Mouse (Mus musculus) B cell, adult 67 days (primary cell): ENCODE measurements around the gene Hoxd9. TPM values are rescaled to one million over a fixed set of nuclear protein-coding genes. Genes with fewer than 3 reads are reported as not detected.

Source experiments
- total RNA-seq, 2 experiments: library from RNA; stranded (reverse); gene quantifications; 4 replicates each; pipeline ENCODE4 v1.2.4; 2023

Gene Hoxd9
- not detected for total RNA-seq

DNA sequence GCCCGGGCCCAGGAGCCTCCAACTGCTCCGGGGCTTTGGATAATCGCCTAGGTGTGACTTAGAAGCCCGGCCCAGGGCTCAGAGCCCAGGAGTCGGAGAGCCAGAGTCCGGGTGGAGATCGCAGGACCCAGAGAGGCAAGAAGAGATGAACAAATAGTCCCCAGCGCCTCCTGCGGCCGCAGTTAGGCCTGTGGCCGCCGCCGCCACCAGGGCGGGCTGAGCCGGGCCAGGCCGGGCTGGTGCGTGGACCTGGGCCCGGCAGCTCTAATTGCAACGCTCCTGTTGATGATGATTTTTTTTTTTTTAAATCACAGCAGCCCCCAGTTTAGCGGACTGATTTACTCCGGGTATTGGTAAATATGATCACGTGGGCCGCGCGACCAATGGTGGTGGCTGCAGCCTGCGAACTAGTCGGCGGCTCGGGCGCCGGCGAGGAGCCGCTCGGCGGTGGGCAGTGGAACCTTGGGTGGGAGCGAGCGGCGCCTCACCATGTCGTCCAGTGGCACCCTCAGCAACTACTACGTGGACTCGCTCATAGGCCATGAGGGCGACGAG is at the start of gene Hoxd9:
Hoxd9 (plus strand) TSS at position 161 of the 555 bp plus-strand sequence.

DNA sequence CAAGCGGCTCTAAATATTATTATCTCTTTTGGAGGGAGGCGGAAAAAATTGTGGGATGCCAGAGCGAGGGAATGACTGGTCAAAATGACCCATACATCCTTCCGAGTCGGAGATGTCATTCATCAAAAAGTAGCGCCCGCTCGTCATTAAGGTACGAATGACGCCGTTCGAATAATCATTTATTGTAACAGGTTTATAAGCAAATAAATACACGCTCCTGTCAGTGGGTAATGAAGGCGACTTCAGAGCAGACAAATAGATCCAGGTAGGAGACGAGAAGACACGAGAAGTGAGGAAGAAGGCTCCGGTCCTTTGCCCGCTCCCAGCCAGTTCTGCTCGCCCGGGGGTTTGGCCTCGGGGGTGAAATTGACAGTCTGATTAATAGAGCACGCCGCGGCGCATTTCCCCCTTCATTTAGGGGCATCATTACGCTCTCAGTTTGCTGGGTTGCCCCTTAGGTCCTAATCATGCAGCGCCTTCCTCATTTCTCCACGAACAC is 38.0 kb upstream of the Hoxd9 start, which contains the start of gene Evx2:
Evx2 (minus strand) TSS at position 51 of the 499 bp plus-strand sequence.

DNA sequence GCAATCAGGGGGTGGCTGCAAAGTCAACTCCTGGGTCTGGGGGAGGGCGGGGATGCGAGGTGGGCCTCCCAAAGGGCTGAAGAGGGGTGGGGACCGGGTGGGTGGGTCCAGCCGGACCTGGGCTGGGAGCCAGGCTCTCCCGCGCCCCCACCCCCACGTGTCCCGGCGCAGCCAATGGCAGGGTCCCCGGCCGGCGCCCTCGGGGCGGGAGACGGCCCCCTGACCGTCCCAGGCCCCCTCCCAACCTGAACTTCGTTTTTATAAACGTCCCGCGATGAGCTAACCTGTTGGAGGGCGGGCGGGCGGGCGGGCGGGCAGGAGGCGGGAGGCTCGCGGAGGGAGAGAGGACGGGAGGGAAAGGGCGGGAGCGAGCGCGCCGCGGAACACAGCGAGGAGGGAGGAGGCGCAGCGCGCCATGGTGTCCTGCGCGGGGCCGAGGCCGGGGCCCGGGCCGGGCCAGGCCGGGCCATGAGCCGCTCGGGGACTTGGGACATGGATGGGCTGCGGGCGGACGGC is 29.6 kb upstream of the Hoxd9 start, which contains the start of gene Hoxd13:
Hoxd13 (plus strand) TSS at position 469 of the 516 bp plus-strand sequence.

DNA sequence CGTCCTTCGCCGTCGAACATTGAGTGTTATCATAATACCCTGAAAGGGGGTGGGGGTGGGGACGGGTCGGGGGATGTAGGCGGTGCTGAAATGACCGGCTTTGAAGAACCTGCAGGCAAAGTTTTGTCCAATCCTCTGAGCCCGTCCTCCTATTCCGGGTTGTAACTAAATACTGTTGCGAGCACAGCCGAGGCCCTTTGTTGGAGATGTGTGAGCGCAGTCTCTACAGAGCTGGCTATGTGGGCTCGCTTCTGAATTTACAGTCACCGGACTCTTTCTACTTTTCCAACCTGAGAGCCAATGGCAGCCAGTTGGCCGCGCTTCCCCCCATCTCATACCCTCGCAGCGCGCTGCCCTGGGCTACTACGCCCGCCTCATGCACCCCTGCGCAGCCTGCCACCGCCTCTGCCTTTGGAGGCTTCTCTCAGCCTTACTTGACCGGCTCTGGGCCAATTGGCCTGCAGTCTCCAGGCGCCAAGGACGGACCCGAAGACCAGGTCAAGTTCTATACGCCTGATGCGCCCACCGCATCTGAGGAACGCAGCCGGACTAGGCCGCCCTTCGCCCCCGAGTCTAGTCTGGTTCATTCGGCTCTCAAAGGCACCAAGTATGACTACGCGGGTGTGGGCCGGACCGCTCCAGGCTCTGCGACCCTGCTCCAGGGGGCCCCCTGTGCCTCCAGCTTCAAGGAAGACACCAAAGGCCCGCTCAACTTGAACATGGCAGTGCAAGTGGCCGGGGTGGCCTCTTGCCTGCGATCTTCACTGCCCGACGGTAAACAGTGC is 22.5 kb upstream of the Hoxd9 start, which contains the start of gene Hoxd12:
Hoxd12 (plus strand) TSS at position 133 of the 785 bp plus-strand sequence.

DNA sequence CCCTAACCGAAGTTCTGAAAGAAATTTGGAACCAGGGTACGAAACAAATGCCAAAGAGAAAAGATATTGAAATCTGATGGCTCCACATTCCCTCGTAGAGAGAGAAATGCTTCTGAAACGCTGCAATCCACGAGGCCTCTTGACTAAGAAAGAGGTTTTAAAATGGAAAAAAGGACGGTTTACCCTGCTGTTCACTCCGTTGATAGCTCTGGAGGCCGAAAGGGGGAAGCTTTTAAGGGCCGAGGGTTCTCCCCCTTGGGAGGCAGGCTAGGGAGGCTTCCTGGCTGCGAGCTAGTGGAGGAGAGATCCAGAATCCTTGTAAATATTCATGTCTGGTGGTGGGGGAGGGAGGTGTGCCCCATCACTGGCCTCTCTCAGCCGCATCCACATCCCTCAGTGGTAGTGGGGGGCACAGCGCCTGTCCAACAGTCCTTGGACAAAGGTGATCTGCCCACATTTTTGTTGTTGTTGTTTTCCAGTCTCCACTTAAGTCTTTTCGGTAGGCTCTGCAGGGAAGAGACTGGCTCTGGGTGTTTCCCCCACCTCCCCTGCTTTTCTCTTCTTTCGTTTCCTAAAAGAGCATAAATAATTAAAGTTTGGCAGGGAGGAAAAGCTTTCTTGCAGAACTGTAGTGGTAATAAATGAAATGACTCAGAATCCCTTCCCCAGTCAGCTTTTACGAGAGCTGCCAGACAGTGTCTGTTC is 18.5 kb upstream of the Hoxd9 start, which contains the start of gene Hoxd11:
Hoxd11 (plus strand) TSS at position 667 of the 705 bp plus-strand sequence.

DNA sequence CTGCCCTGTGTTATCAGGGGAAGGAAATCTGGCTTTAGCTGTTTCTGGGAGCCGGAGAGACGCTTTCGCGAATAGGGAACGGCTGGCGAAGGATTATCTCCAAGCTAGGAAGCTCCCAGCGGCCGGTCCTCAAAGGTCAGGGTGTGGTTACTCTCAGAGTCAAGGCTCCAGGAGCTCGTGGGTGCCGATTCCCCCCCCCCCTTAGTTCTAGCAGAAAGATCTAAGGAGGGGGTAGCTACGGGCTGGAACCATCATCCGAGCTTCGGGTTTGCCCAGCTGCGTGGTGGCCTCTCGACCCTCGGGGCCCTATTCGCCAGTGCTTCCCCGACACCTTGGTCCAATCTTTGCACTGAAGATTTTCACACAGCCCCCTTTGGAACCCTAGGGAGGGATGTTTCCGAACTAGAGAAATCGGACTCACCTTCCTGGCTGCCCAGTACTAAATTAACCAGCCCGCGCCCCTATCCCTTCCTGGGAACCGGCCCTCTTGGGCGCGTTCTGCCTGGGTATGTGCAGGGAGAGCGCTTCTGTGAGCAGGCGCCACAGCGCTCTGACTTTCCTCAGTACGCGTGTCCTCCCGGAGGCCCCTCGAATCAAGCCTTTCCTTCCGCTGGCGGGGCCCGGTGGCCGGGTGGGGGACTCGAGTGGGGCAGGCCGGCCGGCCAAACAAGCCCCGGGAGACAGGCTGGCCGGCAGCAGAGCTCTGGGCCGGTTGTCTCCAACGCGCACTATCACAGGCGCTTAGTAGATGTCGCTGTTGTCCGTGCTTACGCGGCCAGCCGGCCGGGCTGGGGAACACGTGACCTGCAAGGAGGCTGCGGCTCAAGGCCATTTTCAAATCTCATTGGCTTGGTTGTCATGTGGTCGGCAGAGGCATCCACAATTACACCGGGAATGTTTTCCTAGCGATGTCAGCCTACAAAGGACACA is 6.2 kb upstream of the Hoxd9 start, which contains the start of gene Hoxd10:
Hoxd10 (plus strand) TSS at position 903 of the 930 bp plus-strand sequence.

DNA sequence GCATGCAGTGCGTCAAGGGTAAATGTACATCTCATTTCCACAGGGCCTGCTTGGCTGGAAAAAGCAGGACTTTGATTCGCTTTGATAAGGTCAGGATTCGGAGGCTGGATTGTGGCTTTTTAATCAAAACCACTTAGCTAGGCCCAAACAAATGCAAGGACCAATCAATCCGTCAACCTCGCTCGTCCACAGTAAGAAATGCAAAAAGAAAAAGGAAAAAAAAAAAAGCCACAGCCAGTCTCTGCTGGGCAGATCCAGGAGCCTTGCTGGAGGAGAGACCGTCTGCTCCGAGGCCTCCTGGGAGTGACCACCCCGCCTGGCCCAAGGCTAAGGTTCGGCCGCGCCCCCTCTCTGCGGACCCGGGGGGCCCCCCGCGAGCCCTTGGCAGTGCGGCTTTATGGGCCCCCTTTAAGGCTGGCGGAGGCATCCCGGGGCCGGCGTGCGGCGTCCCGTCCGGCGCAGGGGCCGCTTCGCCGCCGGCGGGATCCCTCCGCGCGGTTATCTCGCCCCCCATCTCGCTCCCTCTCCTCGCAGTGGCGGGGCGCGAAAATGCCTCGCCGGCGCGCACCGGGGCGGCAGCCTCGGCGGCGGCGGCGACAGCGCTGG is 7.0 kb downstream of the Hoxd9 start, which contains the start of gene Hoxd8:
Hoxd8 (plus strand) TSS at position 223 of the 606 bp plus-strand sequence.

DNA sequence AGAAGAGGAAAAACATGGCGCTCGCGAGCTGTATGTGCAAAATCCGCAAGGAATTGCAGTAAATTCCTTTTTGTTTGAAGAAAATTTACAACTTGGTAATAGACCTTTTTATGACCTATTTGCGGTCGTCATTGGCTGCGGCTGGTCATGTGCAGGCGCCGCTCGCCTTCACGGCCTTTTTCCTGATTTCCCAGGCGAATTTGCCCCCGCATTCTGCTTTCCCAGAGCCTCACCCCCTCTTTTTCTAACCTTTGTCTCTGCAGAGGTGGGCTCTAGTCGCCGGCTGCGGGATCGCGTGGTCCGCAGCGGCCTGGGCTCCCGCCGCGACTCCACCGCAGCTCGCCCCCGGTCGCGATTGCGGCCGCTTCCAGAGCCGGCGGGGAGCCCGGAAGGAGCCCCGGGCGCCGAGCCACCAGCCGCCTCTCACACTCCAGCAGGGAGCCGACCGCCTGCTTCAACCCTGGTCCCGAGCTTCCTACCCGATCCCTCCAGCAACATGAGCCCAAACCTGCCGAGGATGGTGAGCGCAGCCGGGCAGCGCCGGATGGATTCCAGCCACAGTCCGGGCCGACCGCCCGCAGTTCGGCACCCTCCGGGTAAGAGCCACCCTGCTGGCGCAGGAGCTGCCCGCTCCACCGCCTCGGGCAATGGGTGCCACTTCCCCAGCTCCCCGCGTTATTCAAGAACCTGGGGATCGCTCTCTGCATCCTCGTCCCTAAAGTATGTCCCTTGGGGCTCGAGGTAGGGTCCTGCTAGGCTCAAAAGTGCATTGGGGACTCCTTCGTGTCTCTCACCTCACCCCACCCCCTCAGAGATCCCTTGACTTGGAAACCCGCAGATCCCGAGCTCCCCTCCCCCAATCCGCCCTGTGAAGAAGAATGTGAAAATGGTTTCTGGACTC is 14.4 kb downstream of the Hoxd9 start, which contains the start of the genes Hoxd3 and Hoxd4:
Hoxd3 (plus strand) TSS at position 207 of the 901 bp plus-strand sequence.
Hoxd4 (plus strand) TSS at position 209 of the 901 bp plus-strand sequence.

DNA sequence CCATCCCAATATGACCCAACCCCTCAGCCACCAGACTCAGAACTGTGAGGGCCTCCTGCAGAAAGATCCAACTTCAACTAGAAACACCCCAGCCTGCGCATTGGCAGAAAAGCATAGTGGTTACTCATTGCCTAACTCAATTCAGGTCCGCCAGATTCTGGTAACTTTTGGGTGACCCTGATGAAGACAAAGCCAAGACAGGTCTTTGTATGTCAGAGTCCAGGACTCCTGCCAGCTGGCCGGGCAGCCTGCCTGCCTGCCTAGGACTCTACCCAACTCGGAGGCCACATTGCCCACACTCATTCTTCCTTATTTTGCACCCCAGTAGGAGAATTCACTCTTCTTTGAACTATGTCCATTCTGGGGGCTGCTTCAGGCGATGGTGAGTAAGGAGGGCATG is 29.0 kb downstream of the Hoxd9 start, which contains the start of gene Gm28230:
Gm28230 (plus strand) TSS at position 178 of the 400 bp plus-strand sequence.

Other genes with a start within 250 kb of the Hoxd9 start
- gene Lnpk, start 118.3 kb upstream of the Hoxd9 start, total RNA-seq: 10 to 100 TPM; 25.3 to 30.0 TPM
- not detected for gene Evx2, start 38.2 kb upstream of the Hoxd9 start, total RNA-seq
- not detected for gene Hoxd13, start 29.4 kb upstream of the Hoxd9 start, total RNA-seq
- not detected for gene Hoxd12, start 22.7 kb upstream of the Hoxd9 start, total RNA-seq
- not detected for gene Hoxd11, start 18.2 kb upstream of the Hoxd9 start, total RNA-seq
- gene Hoxd10, start 5.8 kb upstream of the Hoxd9 start, total RNA-seq: not detected
- not detected for gene Hoxd8, start 6.9 kb downstream of the Hoxd9 start, total RNA-seq
- gene Hoxd3, start 14.2 kb downstream of the Hoxd9 start, total RNA-seq: not detected
- not detected for gene Hoxd4, start 14.2 kb downstream of the Hoxd9 start, total RNA-seq
- not detected for gene Gm28230, start 29.0 kb downstream of the Hoxd9 start, total RNA-seq
- not detected for gene Hoxd1, start 65.3 kb downstream of the Hoxd9 start, total RNA-seq
- 10 to 100 TPM; 17.7 to 20.2 TPM for gene Mtx2, start 128.1 kb downstream of the Hoxd9 start, total RNA-seq